Mouse (Mus musculus): ENCODE results near the gene Prps1. TPM values are rescaled to one million over a fixed set of nuclear protein-coding genes. Genes with fewer than 3 reads are reported as not detected.
A peak's percentile ranks its signal among the peaks of the same experiment; 100 is the strongest.

The Prps1 gene
- 37.7 and 44.1 TPM in 2 replicates for polyA plus RNA-seq (2015; fragmentation: Nextera tagmentation; extraction: Ambion mirVana)

GRCm38 (mm10) chrX:140456279-140456731, at the start of gene Prps1:
Gene Prps1 (plus strand): TSS chrX:140456613.
- Histone ChIP-seq H3K4me3 (peak within 1 kb of the TSS; percentile 57), H3K27ac (no peak within 1 kb of the TSS), H3K4me2 (peak within 1 kb of the TSS; percentile 49), H3K9ac (peak within 1 kb of the TSS; percentile 26; the same call in 1 of the 2 replicates), H3K4me1 (no peaks in the 10 kb centered on the region), H3K9me3 (no peaks in the 10 kb centered on the region), H3K36me3 (no peaks in the 10 kb centered on the region), H3K27me3 (peaks cover 10% of the 10 kb centered on the region; the same call in 1 of the 2 replicates)
- ATAC-seq (ENCODE audit: insufficient number of reproducible peaks, low FRiP score, low TSS enrichment, low read depth): peak; percentile 81
- 19% methylated on average over 26 of the region's 26 CpGs for WGBS

DNA sequence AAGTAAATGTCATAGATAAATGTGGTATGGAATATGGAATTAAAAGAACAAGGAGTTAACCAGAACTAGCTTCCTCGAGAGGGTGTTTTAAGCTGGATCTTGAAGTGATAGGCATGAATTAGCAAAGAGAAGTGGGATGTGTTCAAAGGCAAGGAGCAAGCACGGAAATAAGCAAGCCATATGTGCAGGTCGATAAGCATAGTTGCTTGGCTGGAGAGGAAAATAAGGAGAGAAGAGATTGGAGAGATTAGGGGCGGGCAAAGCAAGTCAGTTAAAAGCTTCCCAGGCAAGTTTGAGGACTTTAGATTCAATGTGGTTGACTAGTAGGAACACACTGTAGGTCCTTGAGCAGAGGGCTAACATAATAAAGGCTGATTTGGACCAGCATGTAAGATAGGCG, 48.8 kb upstream of the Prps1 start:
- Histone ChIP-seq H3K27me3 (peaks cover 17% of the 10 kb centered on the region; the same call in 1 of the 2 replicates), H3K27ac (no peak overlapping the region), H3K4me3 (no peak overlapping the region), H3K4me1 (no peaks in the 10 kb centered on the region), H3K36me3 (no peaks in the 10 kb centered on the region), H3K9me3 (no peaks in the 10 kb centered on the region), H3K9ac (no peak overlapping the region), H3K4me2 (no peak overlapping the region)
- ATAC-seq (ENCODE audit: insufficient number of reproducible peaks, low FRiP score, low TSS enrichment, low read depth): no peak
- 77% methylated on average over 5 of the region's 5 CpGs for WGBS

- H3K4me1 ChIP-seq: no peaks in the 10 kb centered on the region
- H3K4me3 ChIP-seq: no peak overlapping the region
- H3K9ac ChIP-seq: no peak overlapping the region
- H3K27ac ChIP-seq: no peak overlapping the region
- no peaks in the 10 kb centered on the region for H3K36me3 ChIP-seq
- H3K27me3 ChIP-seq: peaks cover 3% of the 10 kb centered on the region; the same call in 1 of the 2 replicates
- no peaks in the 10 kb centered on the region for H3K9me3 ChIP-seq
- no peak for ATAC-seq (ENCODE audit: insufficient number of reproducible peaks, low FRiP score, low TSS enrichment, low read depth)
- 87% methylated on average over 4 of the region's 4 CpGs for WGBS
- H3K4me2 ChIP-seq: no peak overlapping the region
Measured at GRCm38 (mm10) chrX:140418467-140418866, 37.9 kb upstream of the Prps1 start.

DNA sequence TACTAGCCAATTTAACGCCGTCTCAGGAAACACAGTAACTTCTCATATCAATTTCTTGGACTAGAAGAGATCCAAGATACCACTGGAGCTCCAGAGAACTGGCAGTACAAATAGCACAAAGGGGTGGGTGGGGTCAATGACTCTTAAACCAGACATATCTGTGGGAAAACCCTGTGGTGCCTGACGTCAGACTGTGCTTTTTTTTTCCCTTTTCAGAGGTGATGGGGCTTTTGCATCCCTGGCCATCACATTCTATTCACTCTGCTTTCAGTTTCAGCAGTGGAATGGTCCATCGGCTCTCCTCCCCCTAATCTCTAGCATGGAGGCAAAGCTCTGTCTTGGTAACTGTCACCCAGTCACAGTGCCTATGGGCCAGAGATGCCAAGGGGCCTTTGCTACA, 29.3 kb upstream of the Prps1 start:
- Histone ChIP-seq H3K4me3 (no peak overlapping the region), H3K27ac (no peak overlapping the region), H3K4me1 (no peaks in the 10 kb centered on the region), H3K27me3 (peaks cover 9% of the 10 kb centered on the region; the same call in 1 of the 2 replicates), H3K4me2 (no peak overlapping the region), H3K9ac (no peak overlapping the region), H3K9me3 (no peaks in the 10 kb centered on the region), H3K36me3 (no peaks in the 10 kb centered on the region)
- 79% methylated on average over 4 of the region's 4 CpGs for WGBS
- ATAC-seq (ENCODE audit: insufficient number of reproducible peaks, low FRiP score, low TSS enrichment, low read depth): no peak

DNA sequence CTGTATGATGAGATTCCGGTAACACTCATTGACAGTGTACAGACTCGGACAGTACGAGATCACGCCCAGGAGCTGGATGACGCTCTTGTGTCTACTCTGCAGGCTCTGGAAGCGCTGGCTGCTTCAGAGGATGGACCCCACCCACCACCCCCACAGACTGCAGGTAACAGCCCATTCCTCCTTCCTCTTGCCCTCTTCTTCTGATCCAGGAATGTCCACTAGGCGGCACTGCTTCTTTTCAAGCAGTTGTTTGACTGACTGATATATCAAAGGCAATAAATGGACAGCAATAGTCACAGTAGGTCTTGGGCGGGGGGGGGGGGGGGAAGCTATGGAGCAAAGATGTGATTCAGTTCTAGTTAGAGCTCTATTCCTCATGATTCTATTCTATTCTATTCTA, 28.2 kb upstream of the Prps1 start:
- no peak overlapping the region for H3K9ac ChIP-seq
- H3K36me3 ChIP-seq: no peaks in the 10 kb centered on the region
- peaks cover 14% of the 10 kb centered on the region; the same call in 1 of the 2 replicates for H3K27me3 ChIP-seq
- no peak for ATAC-seq (ENCODE audit: insufficient number of reproducible peaks, low FRiP score, low TSS enrichment, low read depth)
- H3K4me2 ChIP-seq: no peak overlapping the region
- H3K4me1 ChIP-seq: no peaks in the 10 kb centered on the region
- no peak overlapping the region for H3K4me3 ChIP-seq
- no peak overlapping the region for H3K27ac ChIP-seq
- WGBS: 76% methylated on average over 7 of the region's 8 CpGs
- no peaks in the 10 kb centered on the region for H3K9me3 ChIP-seq

DNA sequence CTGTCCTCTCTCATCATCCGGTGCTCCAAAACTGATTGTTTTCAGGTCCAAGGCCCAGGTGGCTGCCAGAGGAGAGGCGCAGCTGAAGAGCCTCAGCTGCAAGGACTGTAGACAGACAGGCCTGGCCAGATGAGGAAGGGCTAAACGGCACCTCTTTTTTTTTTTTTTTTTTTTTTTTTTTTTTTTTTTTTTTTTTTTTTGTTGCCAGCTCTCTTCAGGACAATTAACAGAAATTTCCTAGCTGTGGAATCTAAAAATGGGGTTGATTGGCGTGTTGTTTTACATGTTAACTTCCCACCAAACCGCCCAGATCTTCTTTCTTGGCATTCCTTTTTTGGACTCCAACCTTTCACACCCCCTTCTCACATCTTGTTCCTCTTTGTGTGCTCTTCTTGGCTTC, 26.4 kb upstream of the Prps1 start:
- Histone ChIP-seq H3K4me2 (no peak overlapping the region), H3K27me3 (peaks cover 18% of the 10 kb centered on the region; the same call in 1 of the 2 replicates), H3K9me3 (no peaks in the 10 kb centered on the region), H3K9ac (no peak overlapping the region), H3K4me1 (no peaks in the 10 kb centered on the region), H3K4me3 (no peak overlapping the region), H3K27ac (no peak overlapping the region), H3K36me3 (no peaks in the 10 kb centered on the region)
- WGBS: 68% methylated on average over 5 of the region's 5 CpGs
- ATAC-seq (ENCODE audit: insufficient number of reproducible peaks, low FRiP score, low TSS enrichment, low read depth): no peak

GRCm38 (mm10) chrX:140430506-140430905, 25.9 kb upstream of the Prps1 start:
- WGBS: 78% methylated on average over 12 of the region's 12 CpGs
- H3K9ac ChIP-seq: no peak overlapping the region
- H3K27me3 ChIP-seq: peaks cover 18% of the 10 kb centered on the region; the same call in 1 of the 2 replicates
- ATAC-seq (ENCODE audit: insufficient number of reproducible peaks, low FRiP score, low TSS enrichment, low read depth): no peak
- H3K4me1 ChIP-seq: no peaks in the 10 kb centered on the region
- H3K36me3 ChIP-seq: no peaks in the 10 kb centered on the region
- no peak overlapping the region for H3K4me3 ChIP-seq
- no peak overlapping the region for H3K4me2 ChIP-seq
- H3K9me3 ChIP-seq: no peaks in the 10 kb centered on the region
- no peak overlapping the region for H3K27ac ChIP-seq

GRCm38 (mm10) chrX:140431981-140432380, 24.4 kb upstream of the Prps1 start:
- H3K27me3 ChIP-seq: peaks cover 21% of the 10 kb centered on the region; the same call in 1 of the 2 replicates
- no peak overlapping the region for H3K9ac ChIP-seq
- H3K4me3 ChIP-seq: no peak overlapping the region
- H3K36me3 ChIP-seq: no peaks in the 10 kb centered on the region
- H3K4me2 ChIP-seq: no peak overlapping the region
- no peak overlapping the region for H3K27ac ChIP-seq
- ATAC-seq (ENCODE audit: insufficient number of reproducible peaks, low FRiP score, low TSS enrichment, low read depth): 0 out of 2 replicates have a peak, but pooled peaks have one; percentile 45
- H3K9me3 ChIP-seq: no peaks in the 10 kb centered on the region
- H3K4me1 ChIP-seq: no peaks in the 10 kb centered on the region
- 78% methylated on average over 15 of the region's 15 CpGs for WGBS

- Histone ChIP-seq H3K4me2 (no peak overlapping the region), H3K27me3 (peaks cover 23% of the 10 kb centered on the region; the same call in 1 of the 2 replicates), H3K27ac (no peak overlapping the region), H3K4me3 (no peak overlapping the region), H3K9me3 (no peaks in the 10 kb centered on the region), H3K4me1 (no peaks in the 10 kb centered on the region), H3K9ac (no peak overlapping the region), H3K36me3 (no peaks in the 10 kb centered on the region)
- WGBS: 88% methylated on average over 11 of the region's 11 CpGs
- ATAC-seq (ENCODE audit: insufficient number of reproducible peaks, low FRiP score, low TSS enrichment, low read depth): no peak
Measured at GRCm38 (mm10) chrX:140432786-140433185, 23.6 kb upstream of the Prps1 start.

DNA sequence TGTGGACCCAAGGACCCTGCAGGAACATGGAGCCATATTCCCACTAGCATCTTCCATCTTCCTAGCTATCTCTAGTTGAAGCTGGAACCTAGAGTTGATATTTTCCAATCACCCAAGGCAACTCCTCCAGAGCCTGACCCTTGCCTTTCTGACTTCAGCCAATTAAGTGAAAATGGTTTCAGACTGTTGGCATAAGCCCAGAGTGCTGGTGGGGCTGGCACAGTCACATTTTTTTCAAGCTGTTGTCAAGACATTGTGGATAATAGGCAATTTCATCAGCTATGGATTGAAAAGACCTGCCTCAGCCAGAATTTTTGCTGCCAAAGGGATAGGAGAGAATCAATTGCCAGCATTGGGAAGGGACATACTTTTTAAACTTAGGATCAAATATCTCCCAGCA, 18.5 kb upstream of the Prps1 start:
- Histone ChIP-seq H3K4me2 (no peak overlapping the region), H3K4me3 (no peak overlapping the region), H3K9ac (no peak overlapping the region), H3K36me3 (no peaks in the 10 kb centered on the region), H3K9me3 (no peaks in the 10 kb centered on the region), H3K4me1 (no peaks in the 10 kb centered on the region), H3K27ac (no peak overlapping the region), H3K27me3 (peaks cover 18% of the 10 kb centered on the region; the same call in 1 of the 2 replicates)
- no peak for ATAC-seq (ENCODE audit: insufficient number of reproducible peaks, low FRiP score, low TSS enrichment, low read depth)

DNA sequence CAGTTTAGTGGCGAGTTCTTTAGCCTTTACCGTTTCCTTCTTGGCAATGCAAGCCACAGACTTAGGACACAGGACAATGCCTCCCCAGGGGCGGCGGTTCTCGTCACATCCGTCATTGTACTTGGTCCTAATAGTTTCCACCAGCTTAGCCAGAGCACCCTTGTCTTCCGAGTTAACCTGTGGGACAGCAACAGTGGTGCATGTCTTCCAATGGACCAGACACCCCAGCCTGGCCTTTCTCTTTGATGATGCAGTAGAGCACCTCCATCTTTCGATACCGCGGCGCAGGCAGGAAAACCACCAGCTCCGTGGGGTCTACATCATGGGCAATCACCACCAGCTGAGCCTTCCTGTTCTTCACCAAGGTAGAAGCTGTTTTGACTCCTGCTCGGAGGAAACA, 10.9 kb upstream of the Prps1 start:
- H3K4me1 ChIP-seq: no peaks in the 10 kb centered on the region
- H3K4me2 ChIP-seq: no peak overlapping the region
- H3K4me3 ChIP-seq: no peak overlapping the region
- 0 out of 2 replicates have a peak, but pooled peaks cover 6% of the 10 kb centered on the region for H3K27me3 ChIP-seq
- no peak overlapping the region for H3K27ac ChIP-seq
- WGBS: 81% methylated on average over 13 of the region's 13 CpGs
- no peak for ATAC-seq (ENCODE audit: insufficient number of reproducible peaks, low FRiP score, low TSS enrichment, low read depth)
- no peaks in the 10 kb centered on the region for H3K36me3 ChIP-seq
- H3K9me3 ChIP-seq: no peaks in the 10 kb centered on the region
- no peak overlapping the region for H3K9ac ChIP-seq

GRCm38 (mm10) chrX:140450071-140450470, 6.3 kb upstream of the Prps1 start:
- 73% methylated on average over 3 of the region's 3 CpGs for WGBS

More at GRCm38 (mm10) chrX:140450071-140450470, 6.3 kb upstream of the Prps1 start:
- Histone ChIP-seq H3K4me3 (no peak overlapping the region), H3K4me2 (no peak overlapping the region), H3K9me3 (no peaks in the 10 kb centered on the region), H3K27ac (no peak overlapping the region), H3K36me3 (no peaks in the 10 kb centered on the region), H3K9ac (no peak overlapping the region), H3K27me3 (peaks cover 3% of the 10 kb centered on the region; the same call in 1 of the 2 replicates), H3K4me1 (no peaks in the 10 kb centered on the region)
- no peak for ATAC-seq (ENCODE audit: insufficient number of reproducible peaks, low FRiP score, low TSS enrichment, low read depth)
